Mouse (Mus musculus): ENCODE measurements around the gene Gnptab.

Gnptab gene

DNA sequence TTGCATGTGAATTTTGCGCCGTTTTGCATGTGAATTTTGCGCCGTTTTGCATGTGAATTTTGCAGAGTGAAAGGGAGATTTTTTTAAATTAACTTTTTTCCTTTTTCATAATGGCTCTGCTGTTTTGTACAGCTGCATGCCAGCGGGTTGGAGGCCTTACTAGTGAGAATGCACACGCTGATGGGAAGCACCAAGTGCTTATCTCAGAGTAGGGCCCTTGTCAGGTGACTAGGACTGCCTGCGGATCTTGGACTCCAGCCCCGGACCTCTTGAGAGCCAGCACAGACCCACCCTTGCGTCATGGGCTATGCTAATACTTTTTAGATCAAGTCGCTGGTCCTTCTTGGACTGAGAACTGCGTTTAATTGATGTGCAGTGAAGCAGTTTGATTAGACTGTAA, 1.1 kb downstream of the Gnptab start:
- DNase-seq: peak; percentile 98

DNA sequence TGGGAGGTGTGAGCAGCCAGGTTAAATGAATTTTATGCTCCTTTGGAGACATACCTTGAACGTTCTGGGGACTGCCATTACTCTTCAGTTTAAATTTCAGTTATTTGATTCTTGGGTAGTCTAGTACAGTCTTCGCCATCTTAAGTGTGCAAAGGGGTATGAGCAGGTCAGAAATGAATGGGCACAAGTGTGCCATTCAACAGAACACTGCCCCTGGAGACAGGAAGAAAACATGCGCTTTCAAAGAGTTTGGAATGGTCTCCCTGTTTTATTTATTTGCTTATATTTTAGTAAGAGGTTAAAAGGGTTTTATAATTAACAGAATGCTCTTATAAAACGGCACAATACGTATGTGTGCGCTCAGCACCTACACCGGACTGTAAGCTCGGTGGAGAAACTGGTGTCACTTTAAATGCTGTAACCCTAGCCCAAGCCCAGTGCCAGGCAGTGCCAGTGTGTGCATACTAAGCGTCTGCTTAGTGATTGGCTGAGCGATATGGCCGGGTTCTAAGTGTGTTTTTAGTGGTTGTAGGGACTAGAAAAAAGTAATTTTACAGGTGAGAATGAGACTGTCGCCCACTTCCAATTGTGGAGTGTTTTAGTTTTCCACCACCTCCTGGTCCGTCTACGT, 1.6 kb downstream of the Gnptab start:
- peak; percentile 91 for DNase-seq

DNA sequence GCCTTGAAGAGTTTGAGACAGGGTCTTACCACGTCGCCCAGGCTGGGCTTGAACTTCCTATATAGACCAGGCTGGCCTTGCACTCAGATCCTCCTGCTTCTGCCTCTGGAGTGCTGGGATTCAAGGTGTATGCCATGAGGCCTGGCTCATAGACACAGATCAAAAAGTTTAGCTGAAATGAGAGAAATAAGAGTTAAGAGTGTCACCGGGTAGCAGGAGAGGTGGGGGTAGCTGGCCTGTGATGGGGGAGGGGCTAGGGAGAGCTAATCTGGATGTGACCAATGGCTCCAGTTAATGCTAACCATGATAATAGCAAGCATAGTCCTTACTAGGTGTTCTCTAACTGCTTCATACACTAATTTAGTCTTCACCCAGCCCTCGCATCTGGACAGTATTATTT, 2.4 kb downstream of the Gnptab start:
- peak; percentile 77 for DNase-seq

DNA sequence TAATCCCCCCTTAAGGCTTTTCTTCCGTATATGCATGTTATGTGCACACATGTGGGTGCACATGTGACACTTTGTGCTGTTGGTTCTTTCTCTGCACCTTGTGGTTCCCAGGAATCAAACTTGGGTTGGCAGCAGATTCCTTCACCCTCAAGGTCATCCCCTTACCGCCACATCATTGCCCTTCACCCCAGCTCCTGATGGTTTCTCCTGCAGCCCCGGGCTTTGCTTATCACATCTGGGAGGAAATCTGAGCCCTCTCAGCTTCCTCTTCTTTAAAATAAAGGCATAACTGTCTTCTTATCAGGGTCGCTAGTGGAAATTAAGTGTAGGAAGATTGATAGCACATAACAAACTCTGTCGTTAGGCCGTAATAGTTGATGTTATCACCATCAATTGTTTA, 3.1 kb downstream of the Gnptab start:
- peak; percentile 21 for DNase-seq

DNA sequence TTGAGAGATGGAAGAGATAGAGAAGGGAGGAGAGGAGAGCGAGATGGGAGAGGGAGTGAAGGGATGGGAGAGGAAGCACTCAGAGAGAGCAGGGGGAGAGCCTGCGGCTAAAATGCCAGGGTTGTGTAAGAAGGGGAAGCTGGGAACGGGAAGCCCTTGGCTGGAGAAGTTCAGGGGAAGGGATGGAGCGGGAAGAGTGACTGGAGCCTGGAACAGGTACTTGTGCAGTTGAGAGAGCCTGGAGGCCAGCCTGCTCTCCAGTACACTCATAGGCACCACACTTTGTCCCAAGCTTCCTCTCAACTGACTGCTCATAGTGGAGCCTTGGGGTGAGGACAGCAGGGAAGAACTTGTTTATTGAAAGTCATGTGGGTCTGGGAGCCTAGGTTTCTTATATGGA, 4.5 kb downstream of the Gnptab start:
- peak; percentile 89 for DNase-seq

DNA sequence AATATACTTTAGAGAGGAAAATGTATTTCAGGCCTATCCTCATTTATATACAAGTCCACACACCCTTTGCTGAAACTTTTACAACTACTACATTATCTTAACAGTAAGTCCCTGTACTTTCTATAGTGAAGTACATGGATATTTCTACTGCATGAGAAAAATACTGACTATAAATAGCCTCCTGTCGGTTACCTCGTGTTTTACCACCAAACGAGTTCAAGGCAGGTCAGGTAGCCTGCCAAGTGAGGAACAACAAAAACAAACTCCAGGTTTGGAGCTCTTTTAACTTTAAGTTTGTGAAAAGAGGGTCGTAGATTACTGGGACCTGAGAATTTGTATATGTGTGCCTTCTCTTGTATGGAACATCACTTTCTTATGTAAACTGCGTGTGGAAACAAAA, 5.1 kb downstream of the Gnptab start:
- DNase-seq: peak; percentile 81

DNA sequence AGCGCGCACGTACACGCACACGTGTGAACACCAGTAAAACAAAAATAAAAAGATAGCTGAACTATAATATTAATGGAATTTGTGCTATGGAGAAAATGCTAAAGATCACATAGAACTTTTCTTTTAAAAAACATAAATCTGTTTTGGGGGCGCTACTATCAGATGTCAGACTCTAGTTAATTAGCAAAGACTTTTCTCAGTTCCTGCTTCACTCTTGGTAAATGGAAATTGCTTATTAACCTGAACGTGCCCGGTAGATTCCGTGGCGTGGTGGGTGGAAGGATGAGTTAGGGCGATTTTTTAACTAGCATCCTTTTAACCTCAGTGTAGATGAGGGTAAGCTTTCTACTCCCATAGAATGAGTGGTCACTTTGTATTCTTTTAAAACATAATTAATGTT, 6.4 kb downstream of the Gnptab start:
- peak; percentile 29 for DNase-seq

DNA sequence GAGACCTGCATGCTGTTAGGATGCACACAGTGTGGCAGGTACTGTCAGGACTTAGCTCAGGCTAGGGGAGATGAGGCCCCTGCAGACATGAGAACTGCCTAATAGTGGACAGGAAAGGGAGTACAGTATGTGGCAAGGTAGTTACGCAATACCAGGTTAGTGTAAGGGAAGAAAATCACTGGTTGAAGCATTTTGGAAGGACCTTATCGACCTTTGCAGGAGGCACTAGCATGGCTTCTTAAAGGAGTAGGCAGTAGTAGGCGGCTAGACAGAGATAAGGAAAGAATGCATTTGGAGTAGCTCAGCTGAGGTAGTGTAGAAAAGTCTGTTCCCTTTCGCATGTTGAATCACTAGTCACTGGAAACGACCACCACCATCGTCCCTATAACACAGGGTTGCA, 6.8 kb downstream of the Gnptab start:
- peak; percentile 86 for DNase-seq

DNA sequence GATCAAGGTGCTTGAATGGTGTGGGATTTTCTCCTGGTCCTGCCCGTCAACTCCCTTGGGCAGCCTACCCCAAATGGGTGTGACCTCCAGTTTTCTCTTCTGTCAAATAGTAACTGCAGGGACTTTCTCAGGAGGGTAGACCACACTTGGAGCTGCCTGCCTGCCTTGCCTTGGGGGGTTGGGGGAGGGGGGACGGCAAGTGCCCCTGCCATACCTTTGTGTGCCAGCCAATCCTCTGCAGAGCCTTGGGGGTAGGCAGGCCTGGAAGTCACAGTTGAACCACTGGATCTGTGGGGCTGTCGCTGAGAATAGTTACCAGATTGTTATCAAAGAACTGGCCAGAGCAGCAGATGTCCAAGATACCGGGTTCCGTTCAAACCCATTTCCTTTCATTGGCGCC, 7.3 kb downstream of the Gnptab start:
- peak; percentile 81 for DNase-seq

DNA sequence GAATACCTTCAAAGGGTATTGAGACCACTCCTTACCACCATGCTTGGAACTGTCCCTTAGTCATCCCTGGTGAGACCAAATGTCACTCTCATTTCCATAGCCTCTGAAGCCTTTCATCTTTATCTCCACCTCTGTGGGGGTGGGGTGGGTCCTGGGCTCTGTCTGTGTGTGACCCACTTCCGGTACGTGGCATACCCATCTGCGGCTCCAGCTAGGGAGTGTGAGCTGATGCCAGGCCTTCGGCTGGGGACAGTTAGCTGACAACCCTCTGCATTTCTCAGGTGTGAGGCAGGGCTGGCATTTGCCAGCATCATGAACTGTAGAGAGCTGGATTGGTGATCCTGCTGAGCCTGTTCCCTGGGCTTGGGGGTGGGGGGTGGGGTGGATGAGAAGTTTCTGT, 10.6 kb downstream of the Gnptab start:
- peak; percentile 92 for DNase-seq

DNA sequence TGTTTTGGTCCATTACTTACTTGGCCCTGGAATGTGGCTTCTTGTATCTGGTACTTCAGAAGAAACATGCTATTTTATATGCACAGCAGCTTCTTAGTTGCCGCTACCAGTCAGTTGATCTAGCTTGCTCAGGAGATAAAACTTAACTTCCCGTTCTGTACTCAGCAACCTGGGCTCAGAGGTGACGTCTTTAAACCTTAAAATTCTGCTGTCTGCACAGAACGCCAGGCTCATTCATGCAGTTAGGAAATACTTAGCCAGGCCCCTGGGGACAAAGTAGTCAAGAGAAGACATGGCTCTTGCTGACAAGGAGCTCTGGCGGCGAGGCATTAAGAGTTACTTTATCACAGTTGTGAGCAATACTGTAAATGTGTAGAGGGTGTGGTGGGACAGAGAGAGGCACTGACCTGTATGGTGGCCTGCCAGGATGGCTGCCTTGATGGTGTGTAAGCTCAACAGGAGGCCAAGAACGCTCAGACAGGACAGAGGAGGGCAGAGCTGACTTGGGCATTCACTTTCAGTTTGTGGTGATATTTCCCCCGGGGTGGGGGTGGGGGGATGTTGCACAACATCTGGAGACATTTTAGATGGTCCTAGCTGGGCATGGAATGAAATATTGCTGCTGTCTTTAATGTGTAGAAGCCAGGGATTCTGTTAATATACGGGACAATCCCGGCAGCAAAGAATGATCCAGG, 11.3 kb downstream of the Gnptab start:
- DNase-seq: peak; percentile 93

DNA sequence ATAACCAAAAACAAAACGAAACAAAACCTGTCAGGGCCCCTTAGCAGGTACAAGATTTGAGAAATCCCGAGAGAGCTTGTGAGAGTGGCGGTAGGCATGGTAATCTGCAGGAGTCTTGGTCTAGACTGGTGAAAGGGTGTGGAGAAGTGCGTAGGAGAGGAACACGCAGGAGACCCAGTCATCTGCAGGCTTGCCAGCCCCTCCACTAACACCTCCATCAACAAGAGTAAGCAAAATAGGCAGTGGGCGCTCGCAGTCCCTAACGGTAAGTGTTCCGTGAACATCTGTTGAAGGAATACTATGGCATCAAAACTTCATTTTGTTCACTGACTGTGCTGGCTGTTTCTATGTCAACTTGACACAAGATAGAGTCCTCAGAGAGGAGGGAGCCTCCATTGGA, 12.6 kb downstream of the Gnptab start:
- DNase-seq: peak; percentile 79

DNA sequence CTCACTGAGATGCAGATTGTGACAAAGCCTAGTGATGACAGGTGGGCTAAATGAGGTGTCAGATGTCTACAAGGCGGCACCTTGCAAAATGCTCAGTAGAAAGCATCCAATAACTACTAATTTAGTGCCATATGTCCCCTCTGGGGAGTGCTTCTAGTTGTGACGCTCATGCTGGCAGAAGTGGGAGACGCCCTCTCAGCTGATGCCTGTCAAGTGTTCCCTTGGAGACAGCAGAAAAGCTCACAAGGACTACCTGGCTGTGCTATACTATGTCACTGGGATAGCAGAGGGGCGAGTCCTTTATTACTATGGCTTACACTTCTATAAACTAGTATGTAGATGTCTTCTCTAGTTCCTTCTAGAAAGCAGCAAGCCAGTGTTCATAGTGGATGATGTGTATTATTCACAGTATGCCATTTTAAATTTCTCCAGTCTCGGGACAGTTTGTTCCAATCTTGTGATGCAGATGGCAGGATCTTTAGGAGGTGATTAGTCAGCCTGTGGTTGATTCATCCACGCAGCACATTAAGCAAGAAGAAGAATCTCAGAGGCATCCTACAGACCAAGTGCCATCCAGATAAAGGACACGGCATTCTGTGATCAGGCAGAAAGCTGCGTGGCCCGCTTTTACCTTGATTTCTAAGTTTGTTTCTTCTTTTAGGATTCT, 13.4 kb downstream of the Gnptab start:
- DNase-seq: peak; percentile 74

DNA sequence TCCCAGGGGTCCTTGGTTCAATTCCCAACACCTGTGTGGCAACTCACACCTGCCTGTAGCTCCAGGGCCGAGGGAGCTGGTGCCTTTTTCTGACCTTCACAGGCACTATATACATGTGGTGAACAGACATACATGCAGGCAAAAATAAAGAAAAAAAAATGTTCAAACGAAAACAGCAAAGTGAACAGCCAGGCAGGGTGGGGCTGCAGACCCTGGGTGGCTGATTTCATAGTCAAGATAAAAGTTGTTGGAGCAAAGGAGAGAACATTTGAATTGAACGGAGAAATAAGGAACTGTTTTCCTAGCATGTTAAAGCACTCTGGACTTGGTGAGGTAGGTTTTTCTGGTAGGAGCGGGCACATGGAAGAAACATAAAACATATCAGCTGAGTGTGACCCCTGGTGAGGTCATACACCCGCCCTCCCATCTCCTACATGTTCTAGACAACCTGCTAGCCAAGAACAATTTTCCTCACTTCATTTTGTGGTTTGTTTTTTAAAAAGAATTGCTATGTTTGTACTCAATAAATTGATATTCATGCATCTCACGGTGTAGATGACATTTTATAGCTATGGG, 19.8 kb downstream of the Gnptab start:
- DNase-seq: no peak

DNA sequence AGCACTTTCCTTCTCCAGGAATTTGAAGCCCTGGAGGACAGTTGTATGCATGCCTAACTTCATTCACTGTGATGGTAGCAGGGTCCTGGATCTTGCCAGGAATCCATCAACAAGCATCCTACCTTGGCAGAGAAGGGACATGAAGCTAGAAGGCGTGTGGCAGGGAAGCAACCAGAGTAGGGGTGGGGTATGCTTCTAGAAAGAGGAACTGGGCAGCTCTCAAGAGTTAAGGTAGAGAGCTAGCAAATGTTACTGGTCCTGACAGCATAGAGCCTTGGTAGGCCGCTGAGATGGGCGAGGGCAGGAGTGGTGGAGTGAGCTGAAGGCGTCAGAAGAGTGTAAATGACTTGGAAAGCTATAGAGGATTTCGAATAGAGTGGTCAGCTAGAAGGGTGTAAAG, 20.3 kb downstream of the Gnptab start:
- DNase-seq: no peak

DNA sequence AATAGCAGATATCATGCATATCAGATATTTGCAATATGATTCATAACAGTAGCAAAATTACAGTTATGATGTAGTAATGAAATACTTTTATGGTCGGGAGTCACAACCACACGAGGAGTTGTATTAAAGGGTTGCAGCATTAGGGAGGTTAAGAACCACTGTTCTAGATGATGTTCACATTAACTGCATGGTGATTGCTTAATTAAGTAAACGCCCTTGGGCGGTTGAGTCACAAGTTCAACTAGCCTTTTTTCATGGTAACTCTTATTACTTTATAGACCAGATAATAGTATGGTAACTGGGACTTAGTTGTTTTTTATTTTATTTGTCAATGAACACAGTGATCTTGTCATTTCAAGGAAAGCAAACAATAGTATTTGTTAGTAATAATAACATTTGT, 24.1 kb downstream of the Gnptab start:
- DNase-seq: no peak

DNA sequence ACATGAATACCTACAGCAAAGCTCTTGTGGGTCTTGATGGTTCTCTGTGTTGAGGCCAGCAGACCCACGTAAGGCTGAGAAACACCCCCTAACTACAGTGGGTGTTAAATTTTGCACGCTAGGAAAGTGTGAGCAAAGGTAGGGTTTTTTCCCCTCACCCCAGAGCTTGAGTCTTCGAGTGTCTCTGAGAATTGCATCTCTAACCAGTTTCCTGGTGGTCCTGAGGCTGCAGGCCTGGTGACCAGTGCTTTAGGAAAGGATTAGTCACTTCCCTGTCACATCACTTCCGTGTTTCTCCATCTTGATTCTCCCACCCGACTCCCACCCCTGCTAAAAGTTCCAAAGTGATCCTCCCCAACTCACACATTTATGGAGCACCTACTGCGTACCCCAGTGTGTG, 25.3 kb downstream of the Gnptab start:
- no peak for DNase-seq

DNA sequence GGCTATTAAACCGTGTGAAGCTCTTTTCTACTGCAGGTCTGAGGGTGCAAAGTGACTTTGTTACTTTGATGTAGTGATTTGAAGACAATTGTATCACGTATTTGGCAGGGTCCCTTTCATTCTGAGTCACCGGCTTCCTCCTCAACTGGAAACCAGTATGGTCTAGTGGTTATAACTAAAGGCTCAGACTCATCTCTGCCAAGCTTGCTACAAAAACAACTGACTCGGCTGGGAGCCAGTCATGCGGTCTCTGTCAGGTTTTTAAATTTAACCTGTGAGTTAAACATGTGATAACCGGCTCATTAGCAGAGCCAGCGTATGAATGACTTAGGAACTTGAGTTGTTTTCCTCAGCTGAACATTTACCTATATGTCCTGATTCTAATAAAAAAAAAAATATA, 26.9 kb downstream of the Gnptab start:
- DNase-seq: peak; percentile 96

DNA sequence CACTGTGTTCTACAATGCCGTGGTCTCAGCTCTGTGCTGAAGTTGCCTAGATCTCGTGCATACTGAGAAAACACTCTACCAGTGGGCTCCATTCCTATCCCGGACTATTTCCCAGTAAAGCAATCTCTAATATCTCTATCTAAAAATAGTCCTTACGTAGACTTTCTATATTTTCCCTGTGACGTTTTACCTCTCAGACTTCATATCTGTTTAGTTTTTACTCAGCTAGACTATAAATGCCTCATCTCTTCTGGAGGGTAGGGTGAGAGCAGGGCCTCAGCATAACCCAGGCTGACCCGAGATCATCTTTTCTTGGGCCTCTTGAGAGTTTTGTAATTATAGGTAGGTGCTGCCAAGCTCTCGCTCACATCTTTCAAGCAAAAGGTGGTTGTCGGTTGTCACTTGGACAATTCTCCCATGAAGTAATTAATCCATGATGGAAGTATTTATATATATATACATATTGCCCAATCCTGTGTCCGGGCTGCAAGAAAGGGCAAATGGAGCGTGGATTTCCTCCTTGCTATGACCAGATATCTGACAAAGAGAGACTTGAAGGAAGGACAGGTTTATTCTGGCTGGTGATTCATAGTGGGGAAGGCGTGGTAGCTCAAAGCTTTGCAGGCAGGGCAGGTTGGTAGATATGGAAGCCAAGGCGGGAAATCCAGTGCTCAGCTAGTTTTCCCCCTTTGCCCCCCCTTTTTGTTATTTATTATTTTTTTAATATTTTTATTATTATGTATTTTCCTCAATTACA, 29.1 kb downstream of the Gnptab start:
- no peak for DNase-seq

DNA sequence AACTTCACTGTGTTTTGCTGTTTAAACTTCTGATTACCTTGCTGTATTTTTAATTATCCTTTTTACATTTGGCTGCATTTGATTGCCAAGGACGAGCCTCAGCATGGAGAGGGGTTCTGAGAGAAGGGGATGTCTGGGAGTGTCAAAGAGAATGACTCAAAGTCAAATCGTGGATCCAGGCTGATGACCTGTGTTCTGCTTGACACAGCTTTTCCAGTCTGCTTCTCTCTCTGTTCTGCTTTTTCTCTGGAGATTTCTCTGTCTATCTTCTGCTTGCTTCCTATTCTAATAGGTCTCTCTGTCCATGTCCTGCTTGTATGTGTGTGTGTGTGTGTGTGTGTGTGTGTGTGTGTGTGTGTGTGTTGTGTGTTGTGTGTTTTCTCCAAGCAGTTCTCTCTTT, 30.8 kb downstream of the Gnptab start:
- no peak for DNase-seq

DNA sequence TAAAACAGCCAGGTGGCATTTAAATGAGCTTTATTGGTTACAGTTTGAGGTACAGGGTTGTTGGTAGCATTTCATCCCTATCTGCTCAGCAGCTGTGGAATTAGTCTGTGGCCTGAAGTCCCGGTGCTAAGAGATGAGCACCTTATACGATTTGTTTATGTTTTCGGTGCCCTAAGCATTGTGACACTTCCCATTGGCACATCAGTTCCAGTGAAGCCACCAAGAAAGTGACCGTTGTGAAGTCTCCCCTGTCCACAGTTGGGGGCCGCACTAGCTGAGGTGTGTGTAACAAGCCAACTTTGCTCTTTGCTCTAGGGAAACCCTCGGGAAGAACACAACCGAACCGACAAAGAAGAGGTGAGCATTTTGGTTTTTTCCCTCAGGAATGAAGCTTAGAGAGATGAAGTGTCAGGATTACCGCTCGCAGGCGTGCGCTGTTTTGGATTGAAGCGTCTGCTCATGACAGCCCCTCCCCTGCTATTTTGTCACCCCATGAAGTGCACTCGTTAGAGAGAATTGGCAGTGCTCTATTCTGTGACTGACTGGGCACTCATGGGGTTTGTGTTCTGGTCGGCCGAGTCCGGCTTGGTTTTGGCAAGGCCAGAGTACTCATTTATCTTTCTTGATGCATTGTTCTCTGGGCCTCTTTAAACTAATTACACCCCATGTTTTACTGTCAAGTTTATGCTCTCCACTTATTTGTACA, 33.5 kb downstream of the Gnptab start:
- no peak for DNase-seq

DNA sequence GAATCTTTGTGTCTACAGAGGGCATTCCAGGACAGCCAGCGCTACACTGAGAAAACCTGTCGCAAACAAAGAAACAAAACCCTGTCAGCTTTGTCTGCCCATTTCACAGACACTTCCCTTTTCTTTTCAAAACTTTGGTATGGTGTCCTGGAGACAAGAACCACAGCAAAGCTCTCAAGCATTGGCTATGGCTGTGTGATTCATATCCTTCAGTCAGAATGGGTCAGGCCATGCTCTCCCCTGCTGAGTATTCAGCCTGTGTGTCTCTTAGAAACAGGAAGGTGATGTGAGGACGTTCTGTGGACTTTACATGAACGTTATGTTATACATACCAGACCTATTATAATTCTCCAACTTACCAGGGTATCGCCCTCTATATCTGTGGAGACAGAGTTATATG, 38.8 kb downstream of the Gnptab start:
- peak; percentile 93 for DNase-seq

DNA sequence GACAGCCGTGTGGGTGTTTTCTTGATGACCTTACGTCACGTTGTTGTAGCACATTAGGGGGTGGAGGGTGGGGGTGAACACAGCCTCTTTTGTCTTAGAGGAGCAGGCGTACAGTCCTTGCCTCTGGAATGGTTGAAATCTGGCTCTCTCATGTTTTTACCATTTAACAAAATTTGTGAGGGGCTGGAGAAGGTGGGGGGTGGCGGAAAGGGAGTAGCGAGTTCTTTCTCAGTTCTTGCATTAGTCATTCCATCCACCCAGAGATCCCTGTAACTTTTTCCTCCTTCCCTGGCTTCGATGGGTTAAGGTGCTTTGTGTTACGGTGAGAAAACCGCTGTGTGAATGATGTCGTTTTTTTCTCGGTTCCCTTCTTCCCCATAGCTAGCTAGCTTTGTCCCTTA, 41.2 kb downstream of the Gnptab start:
- peak; percentile 62 for DNase-seq
